Mouse (Mus musculus): Measurements from ENCODE around the gene Sipa1.

The Sipa1 gene

DNA sequence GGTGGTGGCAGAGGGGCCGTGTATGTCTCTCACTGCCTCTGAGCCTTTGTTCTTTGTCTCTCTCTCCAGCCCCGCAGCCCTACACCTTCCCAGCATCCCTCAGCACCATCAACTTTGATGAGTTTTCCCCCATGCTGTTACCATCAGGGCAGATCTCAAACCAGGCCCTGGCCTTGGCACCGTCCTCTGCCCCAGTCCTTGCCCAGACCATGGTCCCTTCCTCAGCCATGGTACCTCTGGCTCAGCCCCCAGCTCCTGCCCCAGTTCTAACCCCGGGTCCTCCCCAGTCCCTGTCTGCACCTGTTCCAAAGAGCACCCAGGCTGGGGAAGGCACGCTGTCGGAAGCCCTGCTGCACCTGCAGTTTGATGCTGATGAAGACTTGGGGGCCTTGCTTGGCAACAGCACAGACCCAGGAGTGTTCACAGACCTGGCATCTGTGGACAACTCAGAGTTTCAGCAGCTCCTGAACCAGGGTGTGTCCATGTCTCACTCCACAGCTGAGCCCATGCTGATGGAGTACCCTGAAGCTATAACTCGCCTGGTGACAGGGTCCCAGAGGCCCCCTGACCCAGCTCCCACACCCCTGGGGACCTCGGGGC lies 16.7 kb downstream of the Sipa1 start:
- no peak for DNase-seq (ENCODE audit: low spot score in 2 of 2)

DNA sequence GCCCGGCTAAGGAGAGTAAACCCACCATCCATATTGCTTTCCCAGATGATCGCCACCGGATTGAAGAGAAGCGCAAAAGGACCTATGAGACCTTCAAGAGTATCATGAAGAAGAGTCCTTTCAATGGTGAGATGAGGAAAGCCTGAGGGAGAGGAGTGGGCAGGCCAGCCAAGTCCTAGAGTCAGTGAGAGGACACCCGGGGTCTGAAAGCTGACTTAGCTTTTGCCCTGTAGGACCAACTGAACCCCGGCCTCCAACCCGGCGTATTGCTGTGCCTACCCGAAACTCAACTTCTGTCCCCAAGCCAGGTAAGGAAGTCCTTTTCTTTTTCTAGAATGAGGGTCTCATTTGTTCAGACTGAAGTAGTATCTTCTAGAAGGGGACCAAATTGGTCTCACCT lies 18.2 kb downstream of the Sipa1 start:
- no peak for DNase-seq (ENCODE audit: low spot score in 2 of 2)

DNA sequence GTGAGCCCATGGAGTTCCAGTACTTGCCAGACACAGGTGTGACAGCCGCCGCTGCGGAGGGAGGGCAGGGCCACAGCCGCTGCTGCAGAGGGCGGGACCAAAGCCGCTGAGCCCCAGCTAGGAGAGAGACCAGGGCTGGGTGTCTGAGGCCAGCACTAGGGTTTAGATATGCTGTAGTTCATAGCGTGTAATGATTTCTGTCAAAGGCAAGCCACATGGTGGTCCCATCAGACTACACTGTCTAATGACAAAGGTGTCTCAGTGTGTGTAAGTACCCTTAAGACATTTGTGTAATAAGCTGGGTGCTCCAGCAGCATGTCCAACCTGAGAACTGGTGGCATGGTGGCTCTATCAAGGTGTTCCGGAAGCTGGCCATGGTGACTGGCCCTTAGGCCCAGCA lies 21.9 kb downstream of the Sipa1 start:
- no peak for DNase-seq (ENCODE audit: low spot score in 2 of 2)

DNA sequence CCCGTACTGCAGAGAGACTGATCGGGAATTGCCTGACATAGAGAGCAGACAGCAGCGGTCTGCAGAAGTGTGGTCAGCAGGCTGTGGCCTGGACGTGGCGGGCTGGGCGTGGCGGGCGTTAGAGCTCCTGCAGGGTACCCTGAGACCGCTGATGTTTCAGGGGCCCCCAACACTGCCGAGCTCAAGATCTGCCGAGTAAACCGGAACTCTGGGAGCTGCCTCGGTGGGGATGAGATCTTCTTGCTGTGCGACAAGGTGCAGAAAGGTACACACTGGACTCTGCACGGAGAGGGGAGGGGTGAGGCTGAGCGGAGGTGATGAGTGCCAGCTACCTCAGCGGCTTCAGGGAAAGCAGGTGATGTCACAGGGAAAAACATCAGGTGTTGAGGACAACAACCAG lies 22.5 kb downstream of the Sipa1 start:
- DNase-seq (ENCODE audit: low spot score in 2 of 2), result no peak

DNA sequence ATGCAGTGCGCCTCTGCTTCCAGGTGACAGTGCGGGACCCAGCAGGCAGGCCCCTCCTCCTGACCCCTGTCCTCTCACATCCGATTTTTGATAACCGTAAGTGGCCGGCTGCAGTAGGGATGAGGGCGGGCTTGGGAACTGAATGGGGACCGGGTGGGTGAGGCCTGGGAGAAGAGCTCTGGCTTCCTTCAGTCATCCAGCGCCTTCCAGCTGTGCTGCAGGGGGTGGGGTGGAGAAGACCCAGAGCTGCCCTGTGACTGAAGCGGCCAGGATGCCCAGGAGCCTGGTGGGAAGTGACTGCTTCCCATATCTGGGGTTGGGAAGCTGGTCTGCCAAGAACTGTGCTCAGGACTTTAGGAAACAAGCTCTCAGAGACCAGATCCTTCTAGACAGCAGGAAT lies 23.2 kb downstream of the Sipa1 start:
- no peak for DNase-seq (ENCODE audit: low spot score in 2 of 2)

DNA sequence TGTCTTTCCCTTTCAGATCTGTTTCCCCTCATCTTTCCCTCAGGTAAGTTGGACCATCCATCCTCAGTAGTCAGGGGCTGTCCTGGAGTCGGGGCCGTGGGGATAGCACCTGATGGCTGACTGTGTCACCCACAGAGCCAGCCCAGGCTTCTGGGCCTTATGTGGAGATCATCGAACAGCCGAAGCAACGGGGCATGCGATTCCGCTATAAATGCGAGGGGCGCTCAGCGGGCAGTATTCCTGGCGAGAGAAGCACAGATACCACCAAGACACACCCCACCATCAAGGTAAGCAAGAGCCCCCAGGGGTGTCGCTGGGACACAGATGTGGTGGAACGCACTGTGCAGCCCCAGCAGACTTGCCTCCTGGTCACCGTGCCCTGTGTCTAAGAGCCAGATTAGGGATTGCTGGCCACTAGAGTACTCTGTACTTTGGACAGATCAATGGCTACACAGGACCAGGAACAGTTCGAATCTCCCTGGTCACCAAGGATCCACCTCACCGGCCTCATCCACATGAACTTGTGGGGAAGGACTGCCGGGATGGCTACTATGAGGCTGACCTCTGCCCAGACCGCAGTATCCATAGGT lies 25.0 kb downstream of the Sipa1 start:
- DNase-seq (ENCODE audit: low spot score in 2 of 2), result peak in 1 of 2 experiments; percentile 22

DNA sequence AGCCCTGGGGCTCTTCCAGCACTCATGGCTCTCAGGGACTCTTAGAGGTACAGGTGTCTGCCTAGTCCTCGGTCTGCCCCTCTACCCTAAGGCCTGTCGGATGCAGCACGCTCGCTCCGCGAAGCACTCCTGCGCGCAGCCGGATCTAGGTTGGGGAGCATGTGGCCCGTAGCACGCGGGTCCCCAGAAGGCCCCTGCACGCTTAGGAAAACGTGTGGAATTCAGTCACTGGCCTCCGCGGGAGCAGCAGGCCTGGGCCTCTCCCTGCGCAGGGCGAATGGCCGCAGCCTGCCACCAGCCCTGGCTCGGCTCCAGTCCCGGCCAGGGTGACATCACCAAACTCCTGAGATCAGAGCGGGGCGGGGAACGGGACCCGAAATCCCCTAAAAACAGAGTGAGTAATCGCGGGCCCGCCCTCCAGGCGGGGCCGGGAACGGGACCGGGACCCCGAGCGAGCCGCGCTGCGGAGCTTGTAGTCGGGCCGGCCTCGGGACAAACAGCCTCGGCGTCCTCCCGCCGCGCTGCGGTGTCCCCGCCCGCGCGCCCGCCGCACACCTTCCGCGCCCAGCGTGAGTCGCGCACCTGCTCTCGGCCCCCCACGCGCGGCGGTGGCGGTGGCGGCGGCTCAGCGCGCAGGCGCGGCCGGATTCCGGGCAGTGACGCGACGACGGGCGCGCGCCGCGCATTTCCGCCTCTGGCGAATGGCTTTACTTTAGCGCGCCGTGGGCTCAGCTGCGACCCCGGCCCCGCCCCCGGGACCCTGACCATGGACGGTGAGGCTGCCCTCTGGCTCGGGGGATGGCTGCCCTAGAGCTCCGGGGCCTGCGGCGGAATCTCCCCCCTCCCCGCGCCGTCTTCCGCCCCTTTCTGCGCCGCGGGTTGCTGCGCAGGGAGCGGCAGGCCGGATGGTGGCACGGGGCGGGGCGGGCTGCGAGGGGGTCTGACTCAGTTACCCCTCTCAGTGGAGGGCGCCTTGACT lies 26.1 kb downstream of the Sipa1 start, which contains the start of gene Rela:
TSS of gene Rela (plus strand) at position 415 of the 979 bp plus-strand sequence.
- DNase-seq (ENCODE audit: low spot score in 2 of 2), result peak; percentile 88 to 90

DNA sequence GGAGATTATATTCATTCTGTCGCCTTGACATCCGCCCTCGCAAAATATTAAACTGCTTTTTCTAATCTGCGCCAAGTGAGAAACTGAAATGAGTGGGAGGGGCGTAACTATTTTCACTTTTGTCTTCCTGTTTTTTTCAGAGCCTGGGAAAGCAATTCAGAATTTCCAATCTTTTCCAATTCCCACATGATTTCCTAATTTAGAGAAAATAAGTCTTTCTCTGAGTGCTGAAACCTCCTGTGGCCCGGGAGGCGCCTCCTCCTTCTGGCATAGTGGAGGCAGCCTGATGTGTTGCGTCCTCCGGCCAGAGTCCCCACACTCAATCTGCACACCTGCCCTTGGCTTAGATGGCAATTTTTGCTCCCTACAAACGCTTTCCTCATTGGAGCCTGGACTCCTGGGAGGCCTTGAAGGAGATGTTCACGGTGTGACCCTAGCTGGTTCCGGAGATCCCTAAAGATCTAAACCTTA lies 26.9 kb downstream of the Sipa1 start:
- no peak for DNase-seq (ENCODE audit: low spot score in 2 of 2)

DNA sequence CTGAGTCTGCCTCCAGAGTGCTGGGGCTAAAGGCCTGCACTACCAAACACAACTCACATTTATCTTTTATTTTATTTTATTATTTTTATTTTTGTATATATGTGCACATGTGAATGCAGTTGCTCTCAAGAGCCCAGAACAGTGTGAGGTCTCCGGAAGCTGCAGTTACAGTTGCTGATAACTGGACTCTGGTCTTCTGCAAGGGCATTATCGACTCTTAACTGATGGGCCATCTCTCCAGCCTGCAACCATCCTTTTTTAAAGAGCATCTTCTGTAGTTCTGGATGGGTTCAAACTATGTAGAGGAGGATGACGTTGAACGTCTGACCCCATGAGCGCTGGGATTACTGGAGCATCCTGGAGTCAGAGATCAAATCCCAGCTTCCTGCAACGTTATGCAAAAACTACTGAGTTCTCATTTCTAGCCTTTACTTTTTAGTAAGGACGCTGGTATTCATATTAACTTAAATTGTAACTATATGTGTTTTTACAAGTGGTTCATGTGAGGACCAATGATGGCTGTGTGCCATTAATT lies 27.4 kb downstream of the Sipa1 start:
- DNase-seq (ENCODE audit: low spot score in 2 of 2), result no peak

DNA sequence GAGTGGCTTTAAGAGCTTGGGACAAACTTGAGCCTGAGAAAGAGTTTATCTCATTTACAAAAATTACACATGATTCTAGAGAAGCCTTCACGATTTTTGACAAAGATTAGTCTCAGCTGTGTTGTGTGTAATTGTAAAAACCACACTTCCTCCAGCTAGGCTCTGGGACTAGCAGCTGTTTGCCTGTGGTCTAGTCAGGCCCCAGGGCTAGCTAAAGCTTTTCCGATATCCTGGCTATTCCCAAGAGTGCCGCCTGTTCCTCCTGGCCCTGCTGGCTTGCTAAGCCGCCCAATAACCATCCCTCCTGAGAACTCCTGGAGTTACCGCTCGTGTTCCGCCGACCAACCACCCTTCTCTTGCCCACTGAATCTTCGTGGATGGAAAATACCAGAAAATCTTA lies 31.4 kb downstream of the Sipa1 start:
- DNase-seq (ENCODE audit: low spot score in 2 of 2), result no peak

DNA sequence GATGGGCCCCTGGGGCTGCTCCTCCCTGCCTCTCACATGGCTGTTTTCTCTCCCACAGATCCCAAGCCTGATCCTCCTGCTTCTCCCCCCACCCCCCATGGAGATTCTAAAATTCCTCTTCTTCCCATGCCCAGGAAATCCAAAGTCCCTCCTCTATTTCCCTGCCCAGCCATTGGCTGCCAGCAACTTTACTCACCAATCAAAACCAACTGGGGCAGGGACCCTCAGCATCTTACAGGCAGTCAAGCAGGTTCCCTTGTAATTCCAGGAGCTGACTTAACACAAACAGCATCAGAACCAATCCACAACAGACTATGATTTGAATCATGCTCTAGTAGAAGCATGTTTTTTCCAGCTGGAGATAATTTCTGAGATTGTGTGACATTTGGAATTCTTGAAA lies 33.6 kb downstream of the Sipa1 start:
- DNase-seq (ENCODE audit: low spot score in 2 of 2), result no peak

DNA sequence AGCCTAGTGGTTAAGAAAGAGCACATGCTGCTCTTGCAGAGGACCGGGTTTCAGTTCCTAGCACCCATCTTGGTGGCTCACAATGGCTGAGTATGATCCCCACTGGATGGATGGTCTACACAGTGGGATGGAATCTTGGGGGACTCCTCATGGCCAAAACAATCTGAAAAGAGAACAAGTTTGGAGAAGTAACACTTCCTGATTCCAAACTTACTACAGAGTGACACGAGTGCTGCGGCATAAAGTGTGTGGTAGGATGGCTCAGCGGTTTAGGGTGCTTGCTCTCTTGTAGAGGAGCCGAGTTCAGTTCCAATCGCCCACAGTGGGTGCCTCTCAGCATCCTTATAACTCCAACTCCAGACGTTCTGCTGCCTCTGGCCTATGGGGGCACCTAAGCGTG lies 38.2 kb downstream of the Sipa1 start:
- no peak for DNase-seq (ENCODE audit: low spot score in 2 of 2)

DNA sequence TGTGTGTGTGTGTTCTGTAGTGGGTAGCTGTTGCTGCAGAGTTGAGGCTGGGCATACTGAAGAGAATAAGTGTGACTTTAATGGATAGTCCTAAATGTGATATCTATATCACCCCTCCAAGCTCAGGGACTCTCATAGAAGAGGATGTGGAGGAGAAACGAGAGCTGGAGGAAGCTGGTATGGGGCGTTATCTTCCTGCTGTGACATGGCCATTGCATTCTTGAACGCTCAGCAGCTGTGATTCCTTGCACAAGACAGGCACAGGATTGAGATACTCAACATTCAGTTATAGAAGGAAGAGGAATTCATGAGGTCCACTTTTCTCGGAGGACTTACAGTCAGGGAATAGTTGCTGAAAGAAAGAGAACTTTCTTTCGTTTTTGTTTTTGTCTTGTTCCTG lies 41.6 kb downstream of the Sipa1 start:
- DNase-seq (ENCODE audit: low spot score in 2 of 2), result no peak

DNA sequence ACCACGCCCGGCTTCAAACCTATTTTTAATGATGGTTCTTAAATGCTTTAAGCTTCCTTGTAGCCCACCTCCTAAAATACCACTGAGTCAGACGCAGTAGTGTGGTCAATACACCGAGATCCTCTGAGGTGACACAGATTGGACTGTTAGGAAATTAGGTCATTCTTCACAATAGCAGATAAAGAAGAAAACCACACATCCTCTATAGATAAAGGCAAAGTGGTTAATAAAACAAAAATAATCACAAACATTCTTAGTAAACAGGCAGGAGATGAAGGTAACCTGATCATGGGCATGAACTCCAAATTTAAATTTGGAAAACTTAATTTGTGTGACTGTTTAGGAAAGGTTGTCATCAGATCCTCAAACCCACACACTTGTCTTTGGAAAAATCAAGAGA lies 43.5 kb downstream of the Sipa1 start:
- DNase-seq (ENCODE audit: low spot score in 2 of 2), result no peak

DNA sequence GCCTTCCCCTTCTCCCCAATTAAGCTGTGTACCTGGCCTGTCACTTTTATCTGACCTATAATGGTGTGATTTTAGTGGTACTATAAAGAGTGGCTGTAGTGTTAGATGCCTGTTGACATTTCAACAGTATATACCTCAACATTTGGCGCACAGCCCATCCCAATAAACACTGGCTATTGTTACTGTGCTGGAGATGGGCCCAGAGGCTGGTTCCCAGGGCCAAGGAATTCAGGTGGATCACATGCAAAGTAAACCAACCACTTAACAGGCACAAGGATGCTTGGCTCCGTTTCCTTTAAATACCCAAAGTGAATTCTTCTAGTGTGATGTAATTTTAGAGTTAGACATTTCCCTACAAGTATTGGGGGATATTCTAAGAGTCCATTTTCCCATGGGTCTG lies 48.6 kb downstream of the Sipa1 start:
- DNase-seq (ENCODE audit: low spot score in 2 of 2), result no peak

DNA sequence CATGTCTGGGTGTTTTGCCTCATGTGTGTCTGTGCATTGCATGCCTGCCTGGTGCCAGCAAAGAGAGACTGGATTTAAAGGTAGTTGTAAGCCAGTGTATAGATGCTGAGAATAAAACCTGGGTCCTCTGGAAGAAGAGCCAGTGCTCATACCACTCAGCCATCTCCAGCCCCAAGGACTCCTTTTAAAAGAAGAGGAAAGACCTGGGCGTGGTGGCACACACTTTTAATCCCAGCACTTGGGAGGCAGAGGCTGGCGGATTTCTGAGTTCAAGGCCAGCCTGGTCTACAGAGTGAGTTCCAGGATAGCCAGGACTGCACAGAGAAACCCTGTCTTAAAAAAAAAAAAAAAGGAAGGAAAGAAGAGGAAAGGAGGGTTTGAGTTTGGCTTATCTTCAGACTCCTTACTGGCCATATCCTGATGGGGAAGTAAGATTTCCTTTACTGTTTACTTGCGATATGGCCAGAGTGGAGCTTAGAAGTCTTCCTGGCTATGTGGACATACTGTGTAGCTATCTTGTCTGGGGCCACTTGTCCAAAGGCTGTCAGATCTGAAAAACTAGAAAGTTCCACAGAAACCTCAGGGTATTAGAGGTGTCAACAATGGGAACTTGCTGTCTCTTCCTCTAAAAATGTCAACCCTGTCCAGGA lies 50.6 kb downstream of the Sipa1 start:
- no peak for DNase-seq (ENCODE audit: low spot score in 2 of 2)

DNA sequence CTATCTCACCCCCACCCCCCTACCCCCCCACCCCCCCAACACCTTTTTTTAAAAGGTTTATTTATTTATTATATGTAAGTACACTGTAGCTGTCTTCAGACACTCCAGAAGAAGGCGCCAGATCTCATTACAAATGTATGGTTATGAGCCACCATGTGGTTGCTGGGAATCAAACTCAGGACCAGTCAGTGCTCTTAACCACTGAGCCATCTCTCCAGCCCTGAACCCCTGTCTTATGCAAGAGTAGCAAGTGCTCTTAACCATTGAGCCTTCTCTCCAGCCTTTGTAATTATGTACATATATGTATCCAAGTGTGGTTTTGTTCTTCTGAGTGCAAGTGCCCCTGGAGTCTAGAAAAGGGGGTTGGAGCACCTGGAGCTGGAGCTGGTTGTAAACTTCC lies 51.5 kb downstream of the Sipa1 start:
- peak in 1 of 2 experiments; percentile 44 for DNase-seq (ENCODE audit: low spot score in 2 of 2)

DNA sequence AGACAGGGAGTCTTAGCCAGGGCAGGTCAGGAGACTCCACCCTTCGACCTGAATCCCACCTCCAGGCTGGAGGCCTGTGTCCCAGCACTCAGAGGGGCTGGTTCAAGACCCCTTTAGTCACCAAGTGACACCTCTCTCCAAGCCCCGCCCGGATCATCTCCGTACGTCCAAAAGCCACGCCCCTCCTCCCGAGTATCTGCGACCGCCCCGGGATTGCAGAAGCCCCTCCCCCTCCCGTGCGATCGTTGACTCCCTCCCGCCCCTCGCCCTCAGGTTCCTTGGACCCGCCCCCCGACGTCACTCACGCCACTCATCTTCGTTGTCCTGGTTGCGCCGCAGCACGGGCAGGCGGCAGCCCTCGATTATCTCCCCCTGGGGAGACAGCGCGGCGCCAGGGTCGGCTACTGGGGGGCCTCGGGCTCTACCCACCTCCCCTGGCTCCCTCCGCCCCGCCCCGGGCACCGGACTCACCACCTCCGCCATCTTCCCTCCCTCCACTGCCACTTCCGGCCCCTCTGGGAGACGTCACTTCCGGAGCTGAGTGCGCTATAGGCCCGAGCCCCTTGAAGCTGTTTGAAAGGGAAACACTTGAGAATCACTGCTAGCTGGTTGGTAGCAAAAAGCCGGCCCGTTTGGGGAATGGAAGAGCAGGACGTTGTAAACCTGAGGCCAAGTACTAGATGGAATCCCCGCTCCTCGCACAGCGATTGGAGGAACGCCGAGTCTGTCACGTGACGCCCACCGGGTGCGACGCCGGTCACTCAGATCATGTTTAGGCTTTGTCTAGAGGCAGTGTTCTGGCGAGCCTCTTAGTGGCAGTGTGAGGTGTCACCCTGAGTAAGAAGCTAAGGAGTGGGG lies 53.7 kb downstream of the Sipa1 start, which contains the start of gene Kat5:
TSS of gene Kat5 (minus strand) at position 691 of the 858 bp plus-strand sequence.
- DNase-seq (ENCODE audit: low spot score in 2 of 2), result peak; percentile 91 to 96

DNA sequence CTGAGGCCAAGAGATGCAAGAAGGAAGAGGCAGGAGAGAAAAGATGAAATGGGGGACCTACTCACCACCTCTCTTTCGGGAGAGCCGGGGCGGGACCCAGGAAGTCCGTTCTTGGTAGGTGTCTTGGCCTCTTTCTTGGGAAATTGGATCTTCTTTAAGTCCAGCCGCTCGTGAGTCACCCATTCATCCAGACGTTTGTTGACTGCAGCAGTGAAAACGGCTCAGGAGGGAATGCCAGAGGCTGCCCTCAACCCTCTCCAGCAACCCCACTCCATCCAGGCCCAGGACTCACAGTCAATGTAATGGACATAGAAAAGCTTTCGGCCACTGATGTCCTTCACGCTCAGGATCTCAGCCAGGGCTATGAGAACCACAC lies 54.3 kb downstream of the Sipa1 start:
- DNase-seq (ENCODE audit: low spot score in 2 of 2), result no peak

DNA sequence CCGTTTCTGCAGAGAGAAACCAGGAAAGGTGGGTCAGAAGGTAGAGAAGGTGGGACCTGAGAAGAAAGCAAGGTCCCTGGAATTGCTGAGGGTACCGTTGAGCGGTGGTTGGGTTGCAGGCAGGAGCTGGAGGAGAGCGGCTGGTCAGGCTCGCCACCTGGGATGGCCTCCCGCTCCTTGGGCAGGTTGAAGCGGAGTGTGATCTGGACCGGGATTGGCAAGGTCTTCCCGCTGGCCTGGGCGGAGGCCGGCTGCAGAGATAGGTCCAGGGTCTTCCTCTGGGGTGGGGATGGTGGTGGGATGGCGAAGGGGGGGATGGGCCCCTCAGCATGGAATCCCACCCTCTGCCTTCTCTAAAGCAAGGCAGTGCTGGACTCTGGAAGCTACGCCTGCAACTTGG lies 54.8 kb downstream of the Sipa1 start:
- DNase-seq (ENCODE audit: low spot score in 2 of 2), result no peak
